Mouse (Mus musculus) thymus, adult 2 months (tissue): Measurements from ENCODE around the gene Natd1.

Experiments
- CTCF ChIP-seq: fragments of 200-500 bp; IDR thresholded peaks from 2 replicates; pipeline ENCODE4 v1.5.1; 2012; ENCODE audit warnings: mild to moderate bottlenecking, control low read depth, low read length, moderate library complexity, borderline replicate concordance; ENCODE audit not compliant: control insufficient read depth, poor library complexity, insufficient read depth; ENCODE audit errors: extremely low read depth
- POLR2A ChIP-seq: fragments of 200-500 bp; IDR thresholded peaks from 2 replicates; pipeline ENCODE4 v1.6.1; 2012; ENCODE audit warnings: mild to moderate bottlenecking, low read length, control low read depth, moderate library complexity; ENCODE audit not compliant: control insufficient read depth, poor library complexity, insufficient read depth; ENCODE audit errors: extremely low read depth

DNA sequence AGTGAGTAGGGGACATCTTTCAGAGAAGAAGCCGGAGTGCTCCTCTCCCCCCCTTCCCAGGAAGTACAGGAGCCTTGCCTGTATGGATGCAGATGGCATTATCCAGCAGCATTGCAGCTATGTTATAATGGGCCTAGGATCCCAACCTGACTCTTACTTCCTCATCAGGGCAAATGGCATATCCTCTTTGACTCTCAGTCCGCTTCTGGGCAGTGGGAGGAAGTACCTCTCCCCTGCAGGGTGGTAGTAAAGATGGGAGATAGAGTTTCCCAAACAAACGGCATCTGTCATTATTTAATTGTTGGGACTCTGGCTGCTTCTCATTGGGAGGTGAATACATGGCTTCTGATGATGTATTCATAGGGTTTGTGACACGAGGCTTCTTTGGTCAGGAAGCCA, 21.4 kb upstream of the Natd1 start:
- TF ChIP-seq CTCF (no peak), POLR2A (no peak)
